30 mouse cellular contexts compared by ENCODE assay signal in genomic region chr7:25783746-25784145, GRCm38 (mm10). TPM values are rescaled to one million over a fixed set of nuclear protein-coding genes. Genes with fewer than 3 reads are reported as not detected.
DNase-seq lines count a peak whose midpoint lies in the region; ATAC-seq and TF ChIP-seq lines count a peak whose summit lies in the region.
"Had no signal": no experiment of that assay in that cellular context is flagged by ENCODE, and none has a peak within 500 bp of the region (broad histone marks: within the 10 kb centered on the region; RNA-seq: fewer than 3 reads in every experiment).

No protein-coding gene starts in this region.

- no peak overlapping the region for H3K4me2 ChIP-seq in embryonic facial prominence, embryonic 13.5 days
- H3K4me2 ChIP-seq in kidney, embryonic 15.5 days: no peak overlapping the region
- H3K4me2 ChIP-seq in stomach, postnatal 0 days (replicated peaks; ENCODE audit: low read depth): no peak overlapping the region
- H3K4me2 ChIP-seq: heart, embryonic 11.5 days; hindbrain, embryonic 15.5 days; liver, embryonic 13.5 days; midbrain, embryonic 15.5 days; stomach, embryonic 15.5 days had no signal

- H3K27ac ChIP-seq in embryonic facial prominence, embryonic 13.5 days: peak overlapping the region; percentile 33; the same call in 1 of the 2 replicates
- H3K27ac ChIP-seq in embryonic facial prominence, embryonic 10.5 days (replicated peaks): no peak overlapping the region
- H3K27ac ChIP-seq in kidney, embryonic 15.5 days: 0 out of 2 replicates have a peak overlapping the region, but pooled peaks have one; percentile 3
- peak overlapping the region; percentile 5; the same call in 1 of the 2 replicates for H3K27ac ChIP-seq in stomach, postnatal 0 days (replicated peaks)
- H3K27ac ChIP-seq: hindbrain, embryonic 10.5 days; hindbrain, embryonic 15.5 days; macrophage; midbrain, embryonic 10.5 days; midbrain, embryonic 15.5 days had no signal

- no peak for ATAC-seq in embryonic facial prominence, embryonic 13.5 days (ENCODE audit: insufficient number of reproducible peaks, insufficient read depth, low FRiP score, low TSS enrichment, low read depth)
- ATAC-seq in kidney, embryonic 15.5 days (replicated peaks; ENCODE audit: low FRiP score): no peak
- ATAC-seq in stomach, postnatal 0 days (ENCODE audit: low FRiP score, low TSS enrichment): no peak
- no peak for ATAC-seq in activated CD4-positive, CD25-positive, alpha-beta regulatory T cell, adult 4 months
- ATAC-seq: forebrain, embryonic 14.5 days; inflammation-experienced regulatory T-cells, adult 6 months; midbrain, embryonic 15.5 days had no signal

- H3K9me3 ChIP-seq in embryonic facial prominence, embryonic 13.5 days: no peaks in the 10 kb centered on the region
- no peaks in the 10 kb centered on the region for H3K9me3 ChIP-seq in embryonic facial prominence, embryonic 10.5 days
- H3K9me3 ChIP-seq in kidney, embryonic 15.5 days (replicated peaks): no peaks in the 10 kb centered on the region
- no peaks in the 10 kb centered on the region for H3K9me3 ChIP-seq in stomach, postnatal 0 days (ENCODE audit: control insufficient read depth, low read length)
- H3K9me3 ChIP-seq: hindbrain, embryonic 10.5 days; hindbrain, embryonic 15.5 days; liver, embryonic 13.5 days; midbrain, embryonic 10.5 days; midbrain, embryonic 15.5 days; stomach, embryonic 15.5 days had no signal

- H3K4me3 ChIP-seq in embryonic facial prominence, embryonic 13.5 days: no peak overlapping the region
- no peak overlapping the region for H3K4me3 ChIP-seq in embryonic facial prominence, embryonic 10.5 days
- no peak overlapping the region for H3K4me3 ChIP-seq in kidney, embryonic 15.5 days (replicated peaks)
- no peak overlapping the region for H3K4me3 ChIP-seq in stomach, postnatal 0 days (ENCODE audit: low read depth, low read length)
- H3K4me3 ChIP-seq: hindbrain, embryonic 10.5 days; hindbrain, embryonic 15.5 days; liver, embryonic 13.5 days; midbrain, embryonic 10.5 days; midbrain, embryonic 15.5 days; stomach, embryonic 15.5 days had no signal

- TF ChIP-seq EP300 in stomach, postnatal 0 days (optimal IDR thresholded peaks at IDR 0.05): no peak

- peaks cover 48% of the 10 kb centered on the region for H3K4me1 ChIP-seq in embryonic facial prominence, embryonic 13.5 days
- peaks cover 57% of the 10 kb centered on the region for H3K4me1 ChIP-seq in embryonic facial prominence, embryonic 10.5 days
- H3K4me1 ChIP-seq in kidney, embryonic 15.5 days: peaks cover 50% of the 10 kb centered on the region
- peaks cover 9% of the 10 kb centered on the region; the same call in 1 of the 2 replicates for H3K4me1 ChIP-seq in stomach, postnatal 0 days (replicated peaks; ENCODE audit: control insufficient read depth, insufficient read depth)

- H3K27me3 ChIP-seq in embryonic facial prominence, embryonic 13.5 days: no peaks in the 10 kb centered on the region
- H3K27me3 ChIP-seq in embryonic facial prominence, embryonic 10.5 days (replicated peaks; ENCODE audit: low read depth, poor library complexity, severe bottlenecking): peaks cover 24% of the 10 kb centered on the region
- no peaks in the 10 kb centered on the region for H3K27me3 ChIP-seq in kidney, embryonic 15.5 days
- no peaks in the 10 kb centered on the region for H3K27me3 ChIP-seq in stomach, postnatal 0 days (ENCODE audit: control insufficient read depth, insufficient read depth, low read length)
- H3K27me3 ChIP-seq: hindbrain, embryonic 15.5 days; midbrain, embryonic 15.5 days; stomach, embryonic 15.5 days had no signal

- no peak for TF ChIP-seq CTCF in stomach, postnatal 0 days (IDR thresholded peaks at IDR 0.05; ENCODE audit: low read depth)

- WGBS in embryonic facial prominence, embryonic 13.5 days: 63% methylated on average over 8 of the region's 8 CpGs
- 66% methylated on average over 8 of the region's 8 CpGs for WGBS in embryonic facial prominence, embryonic 10.5 days
- WGBS in kidney, embryonic 15.5 days: 63% methylated on average over 8 of the region's 8 CpGs
- WGBS in stomach, postnatal 0 days: 61% methylated on average over 8 of the region's 8 CpGs

- no peak overlapping the region for H3K9ac ChIP-seq in embryonic facial prominence, embryonic 13.5 days
- H3K9ac ChIP-seq in kidney, embryonic 15.5 days: no peak overlapping the region
- no peak overlapping the region for H3K9ac ChIP-seq in stomach, postnatal 0 days (ENCODE audit: low read length)
- H3K9ac ChIP-seq: hindbrain, embryonic 15.5 days; liver, embryonic 13.5 days; midbrain, embryonic 15.5 days; stomach, embryonic 15.5 days had no signal

- no peak for DNase-seq in embryonic facial prominence, embryonic 10.5 days (ENCODE audit: low spot score)
- DNase-seq in kidney, postnatal 10 days: no peak
- peak; percentile 82 for DNase-seq in Muller cell, postnatal 12 days (ENCODE audit: inconsistent ontology term)
- DNase-seq in stomach, postnatal 0 days (ENCODE audit: low spot score): no peak
- DNase-seq in urinary bladder, adult 2 months (ENCODE audit: low spot score): no peak
- DNase-seq: adrenal gland, postnatal 10 days; cerebellum, adult 11-12 months; cerebellum, adult 9-11 months; embryo, embryonic 11 days; gastrocnemius, postnatal 36 days; kidney, adult 18-20 months; kidney, postnatal 4 days; left cerebral cortex, postnatal 4 days; liver, embryonic 13.5 days; lung, adult 2 months; lung, postnatal 10 days; right cerebral cortex, postnatal 25 days; thymus, postnatal 14 days had no signal

- H3K36me3 ChIP-seq in embryonic facial prominence, embryonic 13.5 days: peaks cover 38% of the 10 kb centered on the region
- H3K36me3 ChIP-seq in embryonic facial prominence, embryonic 10.5 days (replicated peaks): peaks cover 12% of the 10 kb centered on the region; the same call in 1 of the 2 replicates
- H3K36me3 ChIP-seq in kidney, embryonic 15.5 days: peaks cover 10% of the 10 kb centered on the region
- H3K36me3 ChIP-seq in stomach, postnatal 0 days (ENCODE audit: control insufficient read depth, insufficient read depth, low read length): no peaks in the 10 kb centered on the region
- H3K36me3 ChIP-seq: hindbrain, embryonic 10.5 days; hindbrain, embryonic 15.5 days; liver, embryonic 13.5 days; midbrain, embryonic 10.5 days; midbrain, embryonic 15.5 days; stomach, embryonic 15.5 days had no signal

RNA-seq across cellular contexts. Expression of gene Axl, which starts 4.8 kb away (rescaled TPM):
- 80.8 and 84.2 TPM in 2 replicates for polyA plus RNA-seq in embryonic facial prominence, embryonic 13.5 days (2015; fragmentation: Nextera tagmentation; extraction: Ambion mirVana)
- polyA plus RNA-seq in embryonic facial prominence, embryonic 10.5 days (2016; fragmentation: Nextera tagmentation; extraction: Ambion mirVana): 22.1 and 29.7 TPM in 2 replicates
- polyA plus RNA-seq in kidney, embryonic 15.5 days (2015; fragmentation: Nextera tagmentation; extraction: Ambion mirVana): 81.9 and 91.5 TPM in 2 replicates
- polyA plus RNA-seq in stomach, postnatal 0 days (2015; fragmentation: Nextera tagmentation; extraction: Ambion mirVana): 52.8 and 53.4 TPM in 2 replicates
- polyA plus RNA-seq in activated CD4-positive, CD25-positive, alpha-beta regulatory T cell, adult 4 months (2017; shearing (Covaris generic)): 10 to 100 TPM; 16.5 to 26.4 TPM
- polyA plus RNA-seq in urinary bladder, adult 2 months (2012; rRNA removed): 92.8 and 117 TPM in 2 replicates

RNA-seq across cellular contexts. Expression of gene Hnrnpul1, which starts 29.2 kb away (rescaled TPM):
- polyA plus RNA-seq in embryonic facial prominence, embryonic 13.5 days (2015; fragmentation: Nextera tagmentation; extraction: Ambion mirVana): 68.4 and 72.9 TPM in 2 replicates
- 60.8 and 62.5 TPM in 2 replicates for polyA plus RNA-seq in embryonic facial prominence, embryonic 10.5 days (2016; fragmentation: Nextera tagmentation; extraction: Ambion mirVana)
- polyA plus RNA-seq in kidney, embryonic 15.5 days (2015; fragmentation: Nextera tagmentation; extraction: Ambion mirVana): 61.3 and 65.0 TPM in 2 replicates
- 25.9 and 27.5 TPM in 2 replicates for polyA plus RNA-seq in stomach, postnatal 0 days (2015; fragmentation: Nextera tagmentation; extraction: Ambion mirVana)
- 10 to 100 TPM; 47.1 to 58.0 TPM for polyA plus RNA-seq in activated CD4-positive, CD25-positive, alpha-beta regulatory T cell, adult 4 months (2017; shearing (Covaris generic))
- 18.9 and 44.9 TPM in 2 replicates for polyA plus RNA-seq in urinary bladder, adult 2 months (2012; rRNA removed)

RNA-seq across cellular contexts. Expression of gene Cyp2s1, which starts 33.0 kb away (rescaled TPM):
- polyA plus RNA-seq in embryonic facial prominence, embryonic 13.5 days (2015; fragmentation: Nextera tagmentation; extraction: Ambion mirVana): 2.7 and 3.9 TPM in 2 replicates
- polyA plus RNA-seq in embryonic facial prominence, embryonic 10.5 days (2016; fragmentation: Nextera tagmentation; extraction: Ambion mirVana): 2.5 and 2.9 TPM in 2 replicates
- polyA plus RNA-seq in kidney, embryonic 15.5 days (2015; fragmentation: Nextera tagmentation; extraction: Ambion mirVana): 17.2 and 18.1 TPM in 2 replicates
- polyA plus RNA-seq in stomach, postnatal 0 days (2015; fragmentation: Nextera tagmentation; extraction: Ambion mirVana): 166 and 195 TPM in 2 replicates
- polyA plus RNA-seq in activated CD4-positive, CD25-positive, alpha-beta regulatory T cell, adult 4 months (2017; shearing (Covaris generic)): 1 to 10 TPM; 3.2 to 4.9 TPM
- polyA plus RNA-seq in urinary bladder, adult 2 months (2012; rRNA removed): 28.4 and 30.1 TPM in 2 replicates
